Comparison of ENCODE assay signal across 9 mouse cellular contexts in the genomic region with DNA sequence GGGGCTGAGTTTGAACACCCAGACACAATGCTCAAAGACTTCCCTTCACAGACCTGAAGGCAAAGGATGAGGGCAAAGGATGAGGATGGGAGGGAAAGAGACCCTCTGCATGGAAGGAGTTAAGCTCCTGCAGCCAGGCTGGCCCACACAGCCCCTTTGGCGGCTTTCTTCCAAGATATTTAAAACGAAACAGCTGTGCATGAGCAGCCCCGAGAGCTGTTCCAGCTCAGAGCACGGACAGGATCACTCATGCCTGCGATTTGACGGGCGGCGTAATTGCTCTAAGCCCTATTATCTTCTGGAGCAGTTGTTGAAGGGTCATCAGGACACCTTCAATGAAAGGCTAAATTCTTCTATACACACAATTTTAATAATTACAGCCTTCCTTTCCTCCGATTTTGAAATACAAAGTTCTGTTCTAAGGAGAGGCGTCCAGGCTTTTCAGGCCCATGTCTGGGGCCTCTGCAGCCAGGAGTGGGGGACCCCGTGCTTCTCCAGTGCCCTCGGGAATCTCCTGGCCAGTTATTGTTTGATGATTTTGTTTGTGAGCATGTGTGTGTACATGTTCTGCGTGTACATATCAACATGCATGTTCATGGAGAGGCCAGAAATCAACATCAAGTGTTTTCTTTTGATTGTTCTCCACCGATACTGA.
DNase-seq lines count a peak whose midpoint lies in the region; ATAC-seq and TF ChIP-seq lines count a peak whose summit lies in the region.
"Had no signal": no experiment of that assay in that cellular context is flagged by ENCODE, and none has a peak within 500 bp of the region (broad histone marks: within the 10 kb centered on the region; RNA-seq: fewer than 3 reads in every experiment).

No protein-coding gene starts in this region.

- peak overlapping the region; percentile 48 for H3K27ac ChIP-seq in forebrain, embryonic 15.5 days (replicated peaks)
- peak overlapping the region; percentile 75 for H3K27ac ChIP-seq in limb, embryonic 15.5 days

- H3K27me3 ChIP-seq in forebrain, embryonic 15.5 days: no peaks in the 10 kb centered on the region
- no peaks in the 10 kb centered on the region for H3K27me3 ChIP-seq in limb, embryonic 15.5 days

- no peak overlapping the region for H3K9ac ChIP-seq in forebrain, embryonic 15.5 days (replicated peaks)
- H3K9ac ChIP-seq in limb, embryonic 15.5 days: no peak overlapping the region

- no peaks in the 10 kb centered on the region for H3K36me3 ChIP-seq in forebrain, embryonic 15.5 days
- H3K36me3 ChIP-seq in limb, embryonic 15.5 days: no peaks in the 10 kb centered on the region

- H3K4me1 ChIP-seq in forebrain, embryonic 15.5 days: peaks cover 18% of the 10 kb centered on the region
- peaks cover 40% of the 10 kb centered on the region for H3K4me1 ChIP-seq in limb, embryonic 15.5 days

- H3K9me3 ChIP-seq in forebrain, embryonic 15.5 days: no peaks in the 10 kb centered on the region
- no peaks in the 10 kb centered on the region for H3K9me3 ChIP-seq in limb, embryonic 15.5 days

- intact Hi-C loops in heart, postnatal 10 days (cut with DNase I): no loop called here
- intact Hi-C loops in left cerebral cortex, postnatal 36 days (cut with DNase I): no loop called here

- H3K4me3 ChIP-seq in forebrain, embryonic 15.5 days: no peak overlapping the region
- no peak overlapping the region for H3K4me3 ChIP-seq in limb, embryonic 15.5 days

- TF ChIP-seq POLR2A in brain, embryonic 14.5 days (IDR thresholded peaks at IDR 0.05; ENCODE audit: borderline replicate concordance, extremely low read depth, insufficient read depth, insufficient read length, poor library complexity, severe bottlenecking): no peak

- 22% methylated on average over 14 of the region's 14 CpGs for WGBS in forebrain, embryonic 15.5 days
- WGBS in limb, embryonic 15.5 days: 20% methylated on average over 14 of the region's 14 CpGs

- TF ChIP-seq CTCF in brain, embryonic 14.5 days (IDR thresholded peaks at IDR 0.05; ENCODE audit: borderline replicate concordance, extremely low read depth, insufficient read depth, insufficient read length): no peak

- ATAC-seq in forebrain, embryonic 15.5 days (replicated peaks): peak; percentile 81
- no peak for ATAC-seq in limb, embryonic 15.5 days (ENCODE audit: insufficient number of reproducible peaks, low FRiP score, low TSS enrichment, low read depth)
- no peak for ATAC-seq in monocyte, adult 5-6 weeks (replicated peaks; ENCODE audit: insufficient number of reproducible peaks, low FRiP score, low TSS enrichment, poor library complexity, severe bottlenecking)

- DNase-seq in heart, postnatal 10 days: peak; percentile 42 to 45
- no peak for DNase-seq in heart, adult 11 months
- DNase-seq in brain, embryonic 14.5 days (ENCODE audit: low read depth): peak; percentile 78
- DNase-seq in layer of hippocampus, postnatal 14 days (ENCODE audit: low spot score in 2 of 2): no peak
- no peak for DNase-seq in left cerebral cortex, postnatal 36 days (ENCODE audit: low spot score in 2 of 2)
- DNase-seq: thymus, postnatal 4 days had no signal

- H3K4me2 ChIP-seq in forebrain, embryonic 15.5 days (replicated peaks): no peak overlapping the region
- H3K4me2 ChIP-seq in limb, embryonic 15.5 days: no peak overlapping the region

Comparison
In these comparisons a context has a peak if more than half of its experiments do, and no peak if none do; other contexts are left out.
1. DNase-seq: peak in heart, postnatal 10 days (2 of 2) and brain, embryonic 14.5 days (single experiment); none in heart, adult 11 months (single experiment), layer of hippocampus, postnatal 14 days (0 of 2) and left cerebral cortex, postnatal 36 days (0 of 2).